Comparison of ENCODE assay signal across 8 mouse cellular contexts in genomic region chr12:112677943-112678554, GRCm38 (mm10). TPM values are rescaled to one million over a fixed set of nuclear protein-coding genes. Genes with fewer than 3 reads are reported as not detected.
DNase-seq lines count a peak whose midpoint lies in the region; ATAC-seq and TF ChIP-seq lines count a peak whose summit lies in the region.

No protein-coding gene starts in this region.

- WGBS in liver, adult 2 months, result 45% methylated on average over 19 of the region's 19 CpGs
- WGBS in embryonic facial prominence, embryonic 12.5 days, result 19% methylated on average over 19 of the region's 19 CpGs
- 17% methylated on average over 19 of the region's 19 CpGs for WGBS in hindbrain, postnatal 0 days

- H3ac ChIP-seq in myocyte (ENCODE audit: control insufficient read depth, insufficient read length), result peak overlapping the region; percentile 54

- TF ChIP-seq POLR2A in liver, adult 2 months (IDR thresholded peaks at IDR 0.05; ENCODE audit: extremely low read depth, insufficient read depth, low read length), result no peak
- TF ChIP-seq POLR2A in myocyte (IDR thresholded peaks at IDR 0.05; ENCODE audit: insufficient read length, low read depth), result no peak

- H3K79me2 ChIP-seq in liver, adult 2 months (ENCODE audit: control insufficient read depth, insufficient read depth, low read length), result peaks cover 6% of the 10 kb centered on the region; the same call in 1 of the 2 replicates
- H3K79me2 ChIP-seq in myocyte (ENCODE audit: control insufficient read depth, insufficient read depth), result peaks cover 4% of the 10 kb centered on the region

- H3K27me3 ChIP-seq in liver, adult 2 months (ENCODE audit: control insufficient read depth, insufficient read depth, low read length), result no peaks in the 10 kb centered on the region
- H3K27me3 ChIP-seq in embryonic facial prominence, embryonic 12.5 days, result peaks cover 57% of the 10 kb centered on the region
- H3K27me3 ChIP-seq in hindbrain, postnatal 0 days (ENCODE audit: insufficient read depth, low read length), result peaks cover 17% of the 10 kb centered on the region
- H3K27me3 ChIP-seq in myocyte (ENCODE audit: control insufficient read depth, insufficient read depth, insufficient read length), result no peaks in the 10 kb centered on the region

- H3K36me3 ChIP-seq in liver, adult 2 months (ENCODE audit: control insufficient read depth, insufficient read depth, low read length), result no peaks in the 10 kb centered on the region
- no peaks in the 10 kb centered on the region for H3K36me3 ChIP-seq in embryonic facial prominence, embryonic 12.5 days
- no peaks in the 10 kb centered on the region for H3K36me3 ChIP-seq in hindbrain, postnatal 0 days (ENCODE audit: insufficient read depth, low read length)
- H3K36me3 ChIP-seq in myocyte (ENCODE audit: control insufficient read depth, insufficient read depth), result no peaks in the 10 kb centered on the region

- H3K4me1 ChIP-seq in liver, adult 2 months (ENCODE audit: control insufficient read depth, insufficient read depth, low read length), result peaks cover 12% of the 10 kb centered on the region
- peaks cover 19% of the 10 kb centered on the region for H3K4me1 ChIP-seq in embryonic facial prominence, embryonic 12.5 days
- H3K4me1 ChIP-seq in hindbrain, postnatal 0 days (ENCODE audit: insufficient read depth, low read length), result peaks cover 9% of the 10 kb centered on the region; the same call in 1 of the 2 replicates

- no peaks in the 10 kb centered on the region for H3K9me3 ChIP-seq in embryonic facial prominence, embryonic 12.5 days
- no peaks in the 10 kb centered on the region for H3K9me3 ChIP-seq in hindbrain, postnatal 0 days (ENCODE audit: low read length)

- peak overlapping the region; percentile 95 for H3K9ac ChIP-seq in liver, adult 2 months (ENCODE audit: low read depth, low read length)
- H3K9ac ChIP-seq in embryonic facial prominence, embryonic 12.5 days, result peak overlapping the region; percentile 58; the same call in 1 of the 2 replicates
- peak overlapping the region; percentile 47 for H3K9ac ChIP-seq in hindbrain, postnatal 0 days (replicated peaks; ENCODE audit: low read length)

- peak; percentile 31; the same call in 1 of the 2 replicates for TF ChIP-seq CTCF in liver, adult 2 months (IDR thresholded peaks at IDR 0.05; ENCODE audit: low read depth, low read length)
- TF ChIP-seq CTCF in hindbrain, postnatal 0 days (IDR thresholded peaks at IDR 0.05; ENCODE audit: low read depth), result peak; percentile 52

- peak overlapping the region; percentile 93 for H3K4me3 ChIP-seq in liver, adult 2 months (ENCODE audit: insufficient read depth, low read depth, low read length)
- peak overlapping the region; percentile 62 for H3K4me3 ChIP-seq in embryonic facial prominence, embryonic 12.5 days
- peak overlapping the region; percentile 51 for H3K4me3 ChIP-seq in hindbrain, postnatal 0 days (ENCODE audit: low read length)
- H3K4me3 ChIP-seq in myocyte, result peak overlapping the region; percentile 23

- no peak for DNase-seq in liver, adult 2 months (ENCODE audit: extremely low read depth, low read depth, low spot score)
- DNase-seq in liver, result no peak
- no peak for DNase-seq in hindbrain, postnatal 0 days (ENCODE audit: low spot score)
- DNase-seq in cerebellum, adult 11-12 months, result no peak
- no peak for DNase-seq in right cerebral cortex, postnatal 10 days (ENCODE audit: low spot score in 2 of 2)
- no peak for DNase-seq in urinary bladder, postnatal 14 days (ENCODE audit: low spot score)

- H3K4me2 ChIP-seq in embryonic facial prominence, embryonic 12.5 days (replicated peaks), result peak overlapping the region; percentile 93
- peak overlapping the region; percentile 92 for H3K4me2 ChIP-seq in hindbrain, postnatal 0 days (ENCODE audit: low read depth, low read length)
- H3K4me2 ChIP-seq in myocyte (ENCODE audit: low read depth), result peak overlapping the region; percentile 84

- no peak for ATAC-seq in embryonic facial prominence, embryonic 12.5 days (ENCODE audit: insufficient number of reproducible peaks, insufficient read depth, low FRiP score, low TSS enrichment)
- ATAC-seq in hindbrain, postnatal 0 days, result no peak

- peak overlapping the region; percentile 57 for H3K27ac ChIP-seq in liver, adult 2 months (replicated peaks; ENCODE audit: insufficient read depth, low read depth, low read length)
- H3K27ac ChIP-seq in embryonic facial prominence, embryonic 12.5 days, result no peak overlapping the region
- no peak overlapping the region for H3K27ac ChIP-seq in hindbrain, postnatal 0 days

TF ChIP-seq in myocyte, 11 proteins besides CTCF, POLR2A, EP300 and RAD21:
- TF ChIP-seq MAX (IDR thresholded peaks at IDR 0.05; ENCODE audit: low read depth) (no peak), MYOG (IDR thresholded peaks at IDR 0.05; ENCODE audit: control insufficient read depth in 1 of 3, insufficient read depth in 1 of 3, insufficient read length in 2 of 3, low read depth in 2 of 3) (no peak), REST (IDR thresholded peaks at IDR 0.05; ENCODE audit: insufficient read depth, insufficient read length) (no peak), MYOD1 (IDR thresholded peaks at IDR 0.05; ENCODE audit: control insufficient read depth in 1 of 3, insufficient read length in 2 of 3, low read depth in 2 of 3) (no peak), SRF (IDR thresholded peaks at IDR 0.05; ENCODE audit: control insufficient read depth, insufficient read length, low read depth) (no peak), TCF3 (IDR thresholded peaks at IDR 0.05; ENCODE audit: insufficient read length, low read depth) (no peak), POLR2AphosphoS2 (IDR thresholded peaks at IDR 0.05; ENCODE audit: insufficient read length, low read depth) (no peak), USF1 (IDR thresholded peaks at IDR 0.05; ENCODE audit: low read depth) (no peak), E2F4 (IDR thresholded peaks at IDR 0.05; ENCODE audit: insufficient read depth) (no peak), TCF12 (IDR thresholded peaks at IDR 0.05; ENCODE audit: insufficient read depth, poor library complexity, severe bottlenecking) (no peak), CEBPB (IDR thresholded peaks at IDR 0.05; ENCODE audit: insufficient read depth, poor library complexity, severe bottlenecking) (no peak)

RNA-seq across cellular contexts. Expression of gene Zbtb42, which starts 0.6 kb away (rescaled TPM):
- 0.83 and 1.9 TPM in 2 replicates for total RNA-seq in liver, adult 2 months (2014; rRNA removed)
- 7.9 and 10.1 TPM in 2 replicates for polyA plus RNA-seq in liver, adult 2 months (2012; rRNA removed)
- polyA plus RNA-seq in embryonic facial prominence, embryonic 12.5 days (2016; fragmentation: Nextera tagmentation; extraction: Ambion mirVana), result 2.1 and 2.5 TPM in 2 replicates
- 3.3 and 12.1 TPM in 2 replicates for total RNA-seq in hindbrain, postnatal 0 days (2014; rRNA removed)
- 2.2 and 3.7 TPM in 2 replicates for polyA plus RNA-seq in hindbrain, postnatal 0 days (2015; fragmentation: Nextera tagmentation; extraction: Ambion mirVana)
- 4.4 TPM for polyA plus RNA-seq in myocyte (2012; fragmentation: generic; extraction: Trizol)

RNA-seq across cellular contexts. Expression of gene Akt1, which starts 3.4 kb away (rescaled TPM):
- total RNA-seq in liver, adult 2 months (2014; rRNA removed), result 30.5 and 31.8 TPM in 2 replicates
- 56.7 and 60.5 TPM in 2 replicates for polyA plus RNA-seq in liver, adult 2 months (2012; rRNA removed)
- 98.8 and 153 TPM in 2 replicates for polyA plus RNA-seq in embryonic facial prominence, embryonic 12.5 days (2016; fragmentation: Nextera tagmentation; extraction: Ambion mirVana)
- total RNA-seq in hindbrain, postnatal 0 days (2014; rRNA removed), result 179 and 197 TPM in 2 replicates
- polyA plus RNA-seq in hindbrain, postnatal 0 days (2015; fragmentation: Nextera tagmentation; extraction: Ambion mirVana), result 90.8 and 97.4 TPM in 2 replicates
- 352 TPM for polyA plus RNA-seq in myocyte (2012; fragmentation: generic; extraction: Trizol)

RNA-seq across cellular contexts. Expression of gene Siva1, which starts 33.6 kb away (rescaled TPM):
- total RNA-seq in liver, adult 2 months (2014; rRNA removed), result 11.5 and 15.4 TPM in 2 replicates
- 12.8 and 14.9 TPM in 2 replicates for polyA plus RNA-seq in liver, adult 2 months (2012; rRNA removed)
- 205 and 218 TPM in 2 replicates for polyA plus RNA-seq in embryonic facial prominence, embryonic 12.5 days (2016; fragmentation: Nextera tagmentation; extraction: Ambion mirVana)
- 24.1 and 34.8 TPM in 2 replicates for total RNA-seq in hindbrain, postnatal 0 days (2014; rRNA removed)
- 59.3 and 62.2 TPM in 2 replicates for polyA plus RNA-seq in hindbrain, postnatal 0 days (2015; fragmentation: Nextera tagmentation; extraction: Ambion mirVana)
- polyA plus RNA-seq in myocyte (2012; fragmentation: generic; extraction: Trizol), result 85.6 TPM

RNA-seq across cellular contexts. Expression of gene Cep170b, which starts 42.2 kb away (rescaled TPM):
- total RNA-seq in liver, adult 2 months (2014; rRNA removed), result 7.9 and 9.5 TPM in 2 replicates
- 26.2 and 29.7 TPM in 2 replicates for polyA plus RNA-seq in liver, adult 2 months (2012; rRNA removed)
- polyA plus RNA-seq in embryonic facial prominence, embryonic 12.5 days (2016; fragmentation: Nextera tagmentation; extraction: Ambion mirVana), result 17.0 and 19.2 TPM in 2 replicates
- 118 and 123 TPM in 2 replicates for total RNA-seq in hindbrain, postnatal 0 days (2014; rRNA removed)
- 34.0 and 39.0 TPM in 2 replicates for polyA plus RNA-seq in hindbrain, postnatal 0 days (2015; fragmentation: Nextera tagmentation; extraction: Ambion mirVana)
- polyA plus RNA-seq in myocyte (2012; fragmentation: generic; extraction: Trizol), result 22.8 TPM

RNA-seq across cellular contexts. Expression of gene Adssl1, which starts 58.2 kb away (rescaled TPM):
- 20.5 and 21.7 TPM in 2 replicates for total RNA-seq in liver, adult 2 months (2014; rRNA removed)
- polyA plus RNA-seq in liver, adult 2 months (2012; rRNA removed), result 26.1 and 26.7 TPM in 2 replicates
- 5.0 and 6.6 TPM in 2 replicates for polyA plus RNA-seq in embryonic facial prominence, embryonic 12.5 days (2016; fragmentation: Nextera tagmentation; extraction: Ambion mirVana)
- 2.6 and 7.5 TPM in 2 replicates for total RNA-seq in hindbrain, postnatal 0 days (2014; rRNA removed)
- 8.4 and 9.2 TPM in 2 replicates for polyA plus RNA-seq in hindbrain, postnatal 0 days (2015; fragmentation: Nextera tagmentation; extraction: Ambion mirVana)
- 202 TPM for polyA plus RNA-seq in myocyte (2012; fragmentation: generic; extraction: Trizol)

Comparison
In these comparisons a context has a peak if more than half of its experiments do, and no peak if none do; other contexts are left out.
1. H3K4me3 ChIP-seq: peak in every context shown above with its lines; median percentile 93 in liver, adult 2 months; 62 in embryonic facial prominence, embryonic 12.5 days; 51 in hindbrain, postnatal 0 days; 23 in myocyte.